Mouse (Mus musculus) spleen, adult 2 months (tissue): ENCODE results near the gene Ass1.

ENCODE experiments used
- CTCF ChIP-seq: fragments of 200-500 bp; IDR thresholded peaks from 2 replicates; pipeline ENCODE4 v1.5.1; 2011; ENCODE audit warnings: mild to moderate bottlenecking, inconsistent platforms; ENCODE audit not compliant: insufficient read depth, insufficient read length, insufficient replicate concordance; ENCODE audit errors: extremely low read depth
- POLR2A ChIP-seq: fragments of 200-500 bp; IDR thresholded peaks from 2 replicates; pipeline ENCODE4 v1.6.1; 2011; ENCODE audit warnings: low read depth, low read length, inconsistent platforms

DNA sequence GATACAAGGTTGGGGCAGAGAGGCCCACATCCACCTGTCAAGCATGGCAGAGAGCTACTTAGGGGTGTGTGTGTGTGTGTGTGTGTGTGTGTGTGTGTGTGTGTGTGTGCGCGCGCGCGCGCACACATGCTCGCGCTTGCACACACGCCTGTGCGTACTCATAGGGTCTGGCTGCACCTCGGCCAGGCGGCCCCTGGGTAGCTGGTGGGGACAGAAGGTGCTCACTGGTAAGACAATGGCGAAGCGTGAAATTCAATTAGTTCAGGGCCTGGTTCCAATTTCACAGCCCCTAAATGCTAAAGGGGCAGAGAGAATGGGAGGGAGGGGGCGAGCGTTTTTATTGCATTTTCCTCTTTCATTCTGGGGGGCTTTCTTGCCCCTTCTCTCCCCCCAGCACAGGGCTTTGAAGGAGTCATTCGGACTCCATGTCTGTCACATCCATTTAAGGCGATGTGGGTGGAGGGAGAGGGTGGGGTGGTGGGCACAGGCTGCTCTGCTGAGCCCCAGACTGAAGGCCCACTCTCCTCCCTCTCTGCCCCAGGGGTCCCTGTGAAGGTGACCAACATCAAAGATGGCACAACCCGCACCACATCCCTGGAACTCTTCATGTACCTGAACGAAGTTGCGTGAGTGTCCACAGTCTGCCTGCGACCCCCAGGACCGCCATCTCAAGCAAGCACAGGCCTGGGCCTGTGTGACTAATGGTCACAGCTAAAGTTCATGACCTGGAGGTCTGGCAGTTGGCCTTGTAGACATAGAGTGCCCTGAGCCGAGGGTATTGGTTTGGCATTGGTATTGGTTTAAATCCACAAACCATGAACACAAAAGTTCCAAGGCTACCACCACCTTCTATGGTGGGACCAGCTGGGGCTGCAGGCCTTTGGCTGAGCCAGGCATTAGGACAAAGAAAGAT lies 30.5 kb downstream of the Ass1 start:
- TF ChIP-seq POLR2A, result no peak
- TF ChIP-seq CTCF, result no peak
